Mouse (Mus musculus) neutrophil, adult 59 days (primary cell): Measurements from ENCODE around the gene Gm14296. TPM values are rescaled to one million over a fixed set of nuclear protein-coding genes. Genes with fewer than 3 reads are reported as not detected.

Experiments used
- total RNA-seq, 2 experiments: library from RNA; stranded (reverse); gene quantifications; 1 replicate in 1 of 2; 2 replicates in 1 of 2; pipeline ENCODE4 v1.2.4; 2023

Gene Gm14296
- under 1 TPM; 0.27 to 0.35 TPM for total RNA-seq

GRCm38 (mm10) chr2:176927709-176928108 lies at the start of gene Gm14296:
Gm14296 (minus strand) TSS chr2:176927809.

Other genes with a start within 250 kb of the Gm14296 start
- gene Gm14305, start 219.5 kb downstream of the Gm14296 start, total RNA-seq = under 1 TPM; 0.57 to 0.64 TPM
- gene Gm14295, start 129.2 kb downstream of the Gm14296 start, total RNA-seq = under 1 TPM; 0.22 to 0.62 TPM
- not detected for gene Gm14408, start 96.7 kb downstream of the Gm14296 start, total RNA-seq
- 1 to 10 TPM; 1.5 to 2.9 TPM for gene Gm14419, start 73.1 kb upstream of the Gm14296 start, total RNA-seq
- not detected for gene Gm14401, start 146.5 kb upstream of the Gm14296 start, total RNA-seq